Mouse (Mus musculus): ENCODE measurements around the gene Casp1. TPM values are rescaled to one million over a fixed set of nuclear protein-coding genes. Genes with fewer than 3 reads are reported as not detected.

Gene Casp1
- polyA plus RNA-seq, 1 experiment from 2014 or later = 1.3 TPM

DNA sequence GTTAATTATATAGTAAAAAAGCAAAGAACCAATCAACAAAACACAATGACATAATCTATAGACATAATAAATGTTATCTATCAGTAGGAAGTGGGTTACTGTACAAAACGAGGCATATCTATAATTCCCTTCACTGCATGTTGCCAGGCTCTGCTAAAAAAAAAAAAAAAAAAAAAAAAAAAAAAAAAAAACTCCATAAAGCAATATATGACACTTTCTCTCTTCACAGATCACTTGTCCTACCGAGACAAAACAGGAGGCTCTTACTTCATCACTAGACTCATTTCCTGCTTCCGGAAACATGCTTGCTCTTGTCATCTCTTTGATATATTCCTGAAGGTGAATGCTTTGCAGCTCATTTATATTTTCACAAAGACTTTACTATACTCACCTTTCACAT lies 29.9 kb downstream of the Casp1 start:
- H3K27ac ChIP-seq = no peak overlapping the region
- ATAC-seq (replicated peaks; ENCODE audit: low FRiP score) = no peak
- no peaks in the 10 kb centered on the region for H3K9me3 ChIP-seq (replicated peaks)
- H3K9ac ChIP-seq = no peak overlapping the region
- no peak overlapping the region for H3K4me3 ChIP-seq (replicated peaks)
- H3K36me3 ChIP-seq = no peaks in the 10 kb centered on the region
- no peak overlapping the region for H3K4me2 ChIP-seq
- H3K4me1 ChIP-seq = no peaks in the 10 kb centered on the region
- WGBS = 74% methylated on average over 3 of the region's 3 CpGs
- no peaks in the 10 kb centered on the region for H3K27me3 ChIP-seq

DNA sequence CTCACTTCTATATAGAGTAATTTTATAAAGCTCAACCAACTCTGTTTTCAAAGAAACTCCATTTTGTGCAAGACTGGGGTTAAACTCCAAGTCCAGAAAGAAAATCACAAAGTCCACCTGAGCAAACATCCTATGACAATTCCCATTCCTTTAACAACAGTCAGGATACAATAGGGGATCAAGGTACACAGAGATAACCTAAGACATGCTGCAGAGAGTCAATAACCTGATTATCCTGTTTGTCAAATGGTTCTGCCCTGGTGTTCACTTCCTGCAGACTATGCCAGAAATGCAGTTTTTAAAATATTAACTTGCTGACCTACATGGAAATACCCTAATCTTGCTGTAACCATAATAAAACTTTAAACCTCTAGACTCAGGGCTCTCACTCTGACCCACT lies 34.1 kb downstream of the Casp1 start:
- no peak overlapping the region for H3K4me3 ChIP-seq (replicated peaks)
- ATAC-seq (replicated peaks; ENCODE audit: low FRiP score) = no peak
- no peaks in the 10 kb centered on the region for H3K27me3 ChIP-seq
- no peaks in the 10 kb centered on the region for H3K4me1 ChIP-seq
- H3K9me3 ChIP-seq (replicated peaks) = no peaks in the 10 kb centered on the region
- H3K27ac ChIP-seq = no peak overlapping the region
- H3K4me2 ChIP-seq = no peak overlapping the region
- no peak overlapping the region for H3K9ac ChIP-seq
- no peaks in the 10 kb centered on the region for H3K36me3 ChIP-seq

DNA sequence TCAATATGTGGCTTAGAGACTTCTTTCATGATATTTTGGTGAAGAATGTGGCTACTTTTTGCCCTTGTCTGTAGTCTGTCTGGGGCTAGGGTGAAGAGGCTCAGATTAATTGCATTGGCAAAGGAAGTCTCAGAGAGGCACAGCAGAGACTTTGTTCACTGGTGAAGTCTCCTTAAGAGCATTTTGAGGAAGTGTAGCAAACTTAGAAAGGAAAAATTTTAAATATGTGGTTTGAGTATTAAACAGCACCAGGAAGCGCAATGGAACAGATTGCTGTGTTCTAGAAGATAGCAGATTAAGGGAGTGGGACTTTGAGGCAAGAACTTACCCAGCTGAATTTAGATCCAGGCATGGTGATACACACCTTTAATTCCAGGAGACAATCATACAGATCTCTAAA lies 35.1 kb downstream of the Casp1 start:
- ATAC-seq (replicated peaks; ENCODE audit: low FRiP score) = no peak
- Histone ChIP-seq H3K9me3 (replicated peaks) (no peaks in the 10 kb centered on the region), H3K27ac (no peak overlapping the region), H3K4me1 (no peaks in the 10 kb centered on the region), H3K36me3 (no peaks in the 10 kb centered on the region), H3K4me2 (no peak overlapping the region), H3K27me3 (no peaks in the 10 kb centered on the region), H3K9ac (no peak overlapping the region), H3K4me3 (replicated peaks) (no peak overlapping the region)
- WGBS = 87% methylated on average over 1 of the region's 1 CpGs

DNA sequence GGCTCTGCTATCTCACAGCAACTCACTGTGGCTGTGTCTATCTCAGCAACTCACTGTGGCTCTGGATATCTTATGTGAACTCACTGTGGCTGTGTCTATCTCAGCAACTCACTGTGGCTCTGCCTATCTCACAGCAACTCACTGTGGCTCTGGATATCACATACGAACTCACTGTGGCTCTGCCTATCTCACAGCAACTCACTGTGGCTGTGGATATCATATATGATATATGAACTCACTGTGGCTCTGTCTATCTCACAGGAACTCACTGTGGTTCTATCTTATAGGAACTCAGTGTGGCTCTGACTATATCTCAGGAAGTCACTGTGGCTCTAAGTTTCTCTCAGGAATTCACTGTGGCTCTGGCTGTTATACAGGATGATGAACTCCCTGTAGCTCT lies 44.8 kb downstream of the Casp1 start:
- WGBS = 83% methylated on average over 1 of the region's 1 CpGs
- Histone ChIP-seq H3K9ac (no peak overlapping the region), H3K27me3 (no peaks in the 10 kb centered on the region), H3K4me3 (replicated peaks) (no peak overlapping the region), H3K36me3 (no peaks in the 10 kb centered on the region), H3K9me3 (replicated peaks) (no peaks in the 10 kb centered on the region), H3K4me1 (no peaks in the 10 kb centered on the region), H3K4me2 (no peak overlapping the region), H3K27ac (no peak overlapping the region)
- ATAC-seq (replicated peaks; ENCODE audit: low FRiP score) = no peak

DNA sequence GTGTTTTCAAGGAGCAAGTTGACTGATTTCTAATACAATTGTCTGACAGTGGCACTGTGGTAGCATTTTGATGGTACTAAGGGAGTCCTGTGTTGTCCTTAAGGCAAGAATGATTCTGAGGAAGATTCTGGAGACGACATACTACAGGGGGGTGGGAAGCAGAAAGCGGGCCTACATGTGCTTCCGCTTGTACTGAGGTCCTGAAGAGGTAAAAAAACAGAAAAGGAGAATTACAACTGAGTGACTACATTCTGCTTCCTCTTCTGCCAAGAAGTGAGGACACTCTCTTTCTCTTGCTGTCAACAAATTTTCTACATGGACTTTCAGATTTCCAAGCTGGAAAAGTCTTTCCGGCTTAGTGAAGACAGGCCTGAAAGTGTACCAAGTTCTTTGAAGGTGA lies 45.8 kb downstream of the Casp1 start:
- Histone ChIP-seq H3K4me1 (no peaks in the 10 kb centered on the region), H3K4me3 (replicated peaks) (no peak overlapping the region), H3K4me2 (no peak overlapping the region), H3K9ac (no peak overlapping the region), H3K27ac (no peak overlapping the region), H3K9me3 (replicated peaks) (no peaks in the 10 kb centered on the region), H3K36me3 (no peaks in the 10 kb centered on the region), H3K27me3 (no peaks in the 10 kb centered on the region)
- WGBS = 92% methylated on average over 4 of the region's 4 CpGs
- no peak for ATAC-seq (replicated peaks; ENCODE audit: low FRiP score)

DNA sequence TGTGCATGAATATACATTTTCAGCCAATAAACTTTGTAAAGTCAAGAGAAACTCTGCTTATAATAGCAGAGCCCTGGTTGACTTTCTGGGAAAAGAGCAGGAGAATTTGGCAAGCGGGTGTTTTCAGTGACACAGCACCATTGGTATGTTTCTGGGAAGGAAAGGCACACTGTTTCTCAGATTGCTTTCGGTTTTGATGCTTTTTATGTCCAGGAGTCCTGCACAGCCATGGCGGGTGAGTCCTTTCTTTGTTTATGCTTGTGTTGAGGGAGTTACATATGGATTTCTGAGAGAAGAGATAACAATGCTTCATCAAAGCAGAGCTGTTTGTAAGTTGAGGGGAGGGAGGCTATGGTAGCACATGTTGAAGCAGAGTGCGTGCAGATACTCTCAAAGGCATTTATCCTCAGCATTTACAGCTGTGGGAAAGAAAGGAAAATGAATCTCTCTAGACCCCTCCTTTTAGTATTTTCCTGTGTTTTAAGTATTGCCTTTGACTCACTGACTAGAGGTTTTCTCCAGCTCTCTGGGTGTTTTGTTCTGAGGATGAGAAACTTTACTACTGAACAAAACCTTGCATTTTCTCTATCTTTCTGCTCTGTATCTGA lies 47.1 kb downstream of the Casp1 start, which contains the start of gene Casp12:
Gene Casp12, plus strand, starts transcription at position 140 of the 608 bp plus-strand sequence.
- H3K27ac ChIP-seq = peak within 1 kb of the TSS; percentile 39
- no peak for ATAC-seq (replicated peaks; ENCODE audit: low FRiP score)
- no peaks in the 10 kb centered on the region for H3K36me3 ChIP-seq
- WGBS = 61% methylated on average over 4 of the region's 4 CpGs
- H3K27me3 ChIP-seq = no peaks in the 10 kb centered on the region
- peak within 1 kb of the TSS; percentile 28; the same call in 1 of the 2 replicates for H3K4me2 ChIP-seq
- no peak within 1 kb of the TSS for H3K4me3 ChIP-seq (replicated peaks)
- H3K9me3 ChIP-seq (replicated peaks) = no peaks in the 10 kb centered on the region
- H3K4me1 ChIP-seq = no peaks in the 10 kb centered on the region
- no peak within 1 kb of the TSS for H3K9ac ChIP-seq

DNA sequence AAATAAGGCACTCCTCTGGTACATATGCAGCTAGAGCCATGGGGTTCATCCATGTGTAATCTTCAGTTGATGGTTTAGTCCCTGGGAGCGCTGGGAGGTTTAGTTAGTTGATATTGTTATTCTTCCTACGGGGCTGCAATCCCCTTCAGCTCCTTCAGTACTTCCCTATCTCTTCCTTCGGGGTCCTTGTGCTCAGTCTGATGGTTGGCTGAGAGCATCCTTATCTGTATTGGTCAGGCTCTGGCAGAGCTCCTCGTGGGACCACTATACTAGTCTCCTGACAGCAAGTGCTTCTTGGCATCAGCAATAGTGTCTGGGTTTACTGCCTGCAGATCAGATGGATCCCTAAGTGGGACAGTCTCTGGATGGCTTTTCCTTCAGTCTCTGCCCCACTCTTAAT lies 49.1 kb downstream of the Casp1 start:
- Histone ChIP-seq H3K27ac (no peak overlapping the region), H3K4me2 (no peak overlapping the region), H3K4me1 (no peaks in the 10 kb centered on the region), H3K4me3 (replicated peaks) (no peak overlapping the region), H3K9ac (no peak overlapping the region), H3K27me3 (no peaks in the 10 kb centered on the region), H3K9me3 (replicated peaks) (no peaks in the 10 kb centered on the region), H3K36me3 (no peaks in the 10 kb centered on the region)
- 83% methylated on average over 4 of the region's 4 CpGs for WGBS
- ATAC-seq (replicated peaks; ENCODE audit: low FRiP score) = no peak

DNA sequence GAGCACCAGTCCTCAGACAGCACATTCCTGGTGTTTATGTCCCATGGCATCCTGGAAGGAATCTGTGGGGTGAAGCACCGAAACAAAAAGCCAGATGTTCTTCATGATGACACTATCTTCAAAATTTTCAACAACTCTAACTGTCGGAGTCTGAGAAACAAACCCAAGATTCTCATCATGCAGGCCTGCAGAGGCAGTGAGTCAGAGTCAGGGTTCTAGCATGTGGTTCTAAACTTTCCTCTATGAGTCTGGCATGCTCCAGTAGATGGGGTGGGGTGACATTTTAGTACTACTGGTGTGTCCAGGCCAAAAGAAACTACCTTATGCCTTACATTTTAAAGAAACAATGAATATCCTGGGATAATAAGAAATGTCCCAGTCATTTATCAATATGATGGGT lies 55.4 kb downstream of the Casp1 start:
- no peak for ATAC-seq (replicated peaks; ENCODE audit: low FRiP score)
- Histone ChIP-seq H3K36me3 (no peaks in the 10 kb centered on the region), H3K4me3 (replicated peaks) (no peak overlapping the region), H3K9ac (no peak overlapping the region), H3K9me3 (replicated peaks) (no peaks in the 10 kb centered on the region), H3K27me3 (no peaks in the 10 kb centered on the region), H3K27ac (no peak overlapping the region), H3K4me1 (no peaks in the 10 kb centered on the region), H3K4me2 (no peak overlapping the region)
- 81% methylated on average over 2 of the region's 2 CpGs for WGBS

DNA sequence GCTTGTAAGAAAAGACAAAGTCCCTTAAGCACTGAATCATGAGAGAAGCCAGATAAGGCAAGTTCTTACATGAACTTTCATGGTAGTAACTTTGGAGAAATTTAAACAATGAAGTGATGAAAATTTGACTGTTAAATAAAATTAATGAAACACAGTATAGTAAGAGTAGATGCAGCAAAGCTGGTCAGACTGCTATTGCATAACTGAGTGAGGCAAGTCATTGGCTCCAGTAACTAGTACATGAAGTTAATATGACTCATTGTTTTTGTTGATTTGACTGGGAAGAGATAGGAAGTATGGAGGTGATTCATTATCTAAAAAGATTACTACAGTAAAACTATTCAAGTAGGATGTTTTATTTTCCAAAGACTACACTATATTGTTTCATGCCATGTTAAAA lies 58.5 kb downstream of the Casp1 start:
- Histone ChIP-seq H3K36me3 (no peaks in the 10 kb centered on the region), H3K4me3 (replicated peaks) (no peak overlapping the region), H3K27ac (no peak overlapping the region), H3K9ac (no peak overlapping the region), H3K4me1 (no peaks in the 10 kb centered on the region), H3K9me3 (replicated peaks) (no peaks in the 10 kb centered on the region), H3K4me2 (no peak overlapping the region), H3K27me3 (no peaks in the 10 kb centered on the region)
- ATAC-seq (replicated peaks; ENCODE audit: low FRiP score) = no peak

Other genes with a start within 250 kb of the Casp1 start
- gene Casp4, start 10.3 kb downstream of the Casp1 start, polyA plus RNA-seq (2015; fragmentation: Nextera tagmentation; extraction: Ambion mirVana) = 4.3 and 5.9 TPM in 2 replicates
- 4.3 and 5.8 TPM in 2 replicates for gene Casp12, start 46.9 kb downstream of the Casp1 start, polyA plus RNA-seq (2015; fragmentation: Nextera tagmentation; extraction: Ambion mirVana)

All from kidney, embryonic 15.5 days (tissue).